Mouse (Mus musculus) limb, embryonic 12.5 days (tissue): ENCODE data around the gene Ereg. TPM values are rescaled to one million over a fixed set of nuclear protein-coding genes. Genes with fewer than 3 reads are reported as not detected.

Experiments used
- ATAC-seq: fragments of 200-750 bp; cut with Nextera tagmentation; 2 replicates; pipeline ENCODE4 v1.8.0; 2017; ENCODE audit warnings: low read depth, moderate TSS enrichment; ENCODE audit not compliant: insufficient number of reproducible peaks, insufficient read depth, low FRiP score, low TSS enrichment
- H3K27ac ChIP-seq: fragments of 300-500 bp; sonication (generic); 2 replicates; pipeline ENCODE4 v1.5.1; 2016; ENCODE audit warnings: mild to moderate bottlenecking, moderate library complexity
- H3K27me3 ChIP-seq: fragments of 300-500 bp; sonication (generic); 2 replicates; pipeline ENCODE4 v1.6.1; 2016; ENCODE audit warnings: mild to moderate bottlenecking, moderate library complexity
- H3K36me3 ChIP-seq: fragments of 300-500 bp; sonication (generic); 2 replicates; pipeline ENCODE4 v1.6.1; 2016; ENCODE audit warnings: mild to moderate bottlenecking, moderate library complexity
- H3K4me1 ChIP-seq: fragments of 300-500 bp; sonication (generic); replicated peaks from 2 replicates; pipeline ENCODE4 v1.6.1; 2016
- H3K4me2 ChIP-seq: fragments of 300-500 bp; sonication (generic); 2 replicates; pipeline ENCODE4 v1.6.1; 2016; ENCODE audit warnings: mild to moderate bottlenecking, moderate library complexity
- H3K4me3 ChIP-seq: fragments of 300-500 bp; sonication (generic); replicated peaks from 2 replicates; pipeline ENCODE4 v1.5.1; 2016; ENCODE audit warnings: mild to moderate bottlenecking
- H3K9ac ChIP-seq: fragments of 300-500 bp; sonication (generic); replicated peaks from 2 replicates; pipeline ENCODE4 v1.6.1; 2016; ENCODE audit warnings: mild to moderate bottlenecking, moderate library complexity
- H3K9me3 ChIP-seq: fragments of 300-500 bp; sonication (generic); 2 replicates; pipeline ENCODE4 v1.6.1; 2016; ENCODE audit warnings: mild to moderate bottlenecking, moderate library complexity
- WGBS: fragments of 180-500 bp; shearing (Covaris S2); methylation state at CpG from one replicate; pipeline ENCODE4 v1.1.7; 2016; 5-methylcytosine and 5-hydroxymethylcytosine counted together
- polyA plus RNA-seq: library from polyadenylated mRNA; unstranded; fragments of >200 nt; fragmentation: Nextera tagmentation; extraction: Ambion mirVana; gene quantifications from 2 replicates; pipeline ENCODE4 v1.2.1, GENCODE M21; 2016

Gene Ereg
- not detected in 2 replicates for polyA plus RNA-seq

DNA sequence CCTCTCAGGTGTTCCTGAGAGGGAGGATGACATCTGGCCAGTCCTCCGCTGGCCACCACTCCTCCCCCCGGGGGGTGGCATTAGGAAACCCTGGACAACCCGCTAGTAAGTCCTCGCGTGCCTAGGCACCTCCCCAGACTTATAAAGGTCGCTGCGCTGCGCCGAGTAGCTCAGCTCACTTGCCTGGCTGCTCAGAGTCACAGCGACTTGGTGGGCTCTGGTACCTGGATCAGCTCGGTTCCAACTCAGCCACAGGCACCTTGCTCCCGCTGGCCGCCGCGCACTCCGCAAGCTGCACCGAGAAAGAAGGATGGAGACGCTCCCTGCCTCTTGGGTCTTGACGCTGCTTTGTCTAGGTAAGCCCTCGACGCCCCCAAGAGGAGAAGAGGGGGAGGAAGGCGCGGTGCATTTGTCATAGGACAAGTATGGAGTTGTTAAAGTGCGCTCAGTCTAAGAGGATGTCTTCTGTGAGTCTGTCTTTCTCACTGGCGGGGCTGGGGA is at the start of gene Ereg:
Gene Ereg, plus strand, starts transcription at position 173 of the 501 bp plus-strand sequence.
- WGBS = 2% methylated on average over 25 of the region's 25 CpGs
- peak within 1 kb of the TSS; percentile 60 for H3K4me2 ChIP-seq
- H3K27ac ChIP-seq = no peak within 1 kb of the TSS
- 0 out of 2 replicates have a peak within 1 kb of the TSS, but pooled peaks have one; percentile 31 for H3K9ac ChIP-seq
- H3K4me1 ChIP-seq = peaks cover 6% of the 10 kb centered on the region
- H3K27me3 ChIP-seq = peaks cover 36% of the 10 kb centered on the region
- ATAC-seq = peak; percentile 26; the same call in 1 of the 2 replicates
- no peaks in the 10 kb centered on the region for H3K36me3 ChIP-seq
- no peaks in the 10 kb centered on the region for H3K9me3 ChIP-seq
- peak within 1 kb of the TSS; percentile 36 for H3K4me3 ChIP-seq

DNA sequence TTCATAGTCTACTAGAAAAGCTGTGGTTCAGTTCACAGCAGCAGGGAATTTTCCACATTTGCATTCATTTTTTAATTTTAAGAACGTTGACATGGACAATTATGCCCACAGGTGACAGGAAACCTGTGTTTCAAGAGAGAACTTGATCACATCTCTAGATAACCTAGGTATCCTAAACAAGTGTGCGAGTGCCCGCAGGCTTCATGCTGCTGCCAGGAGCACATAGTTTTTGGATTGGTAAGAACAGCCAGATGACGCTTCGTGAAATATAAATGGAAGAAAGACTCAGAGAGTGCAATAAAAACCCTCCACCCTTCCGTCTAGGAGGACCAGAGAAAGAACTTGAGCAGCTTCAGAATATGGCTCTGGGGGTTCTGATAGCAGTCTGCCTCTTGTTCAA is 47.3 kb upstream of the Ereg start, which contains the start of gene Epgn:
Gene Epgn, plus strand, starts transcription at position 301 of the 400 bp plus-strand sequence.
- Histone ChIP-seq H3K27ac (no peak within 1 kb of the TSS), H3K4me3 (no peak within 1 kb of the TSS), H3K9me3 (no peaks in the 10 kb centered on the region), H3K27me3 (no peaks in the 10 kb centered on the region), H3K4me1 (no peaks in the 10 kb centered on the region), H3K4me2 (no peak within 1 kb of the TSS), H3K36me3 (no peaks in the 10 kb centered on the region), H3K9ac (no peak within 1 kb of the TSS)
- no peak for ATAC-seq
- 79% methylated on average over 6 of the region's 6 CpGs for WGBS

DNA sequence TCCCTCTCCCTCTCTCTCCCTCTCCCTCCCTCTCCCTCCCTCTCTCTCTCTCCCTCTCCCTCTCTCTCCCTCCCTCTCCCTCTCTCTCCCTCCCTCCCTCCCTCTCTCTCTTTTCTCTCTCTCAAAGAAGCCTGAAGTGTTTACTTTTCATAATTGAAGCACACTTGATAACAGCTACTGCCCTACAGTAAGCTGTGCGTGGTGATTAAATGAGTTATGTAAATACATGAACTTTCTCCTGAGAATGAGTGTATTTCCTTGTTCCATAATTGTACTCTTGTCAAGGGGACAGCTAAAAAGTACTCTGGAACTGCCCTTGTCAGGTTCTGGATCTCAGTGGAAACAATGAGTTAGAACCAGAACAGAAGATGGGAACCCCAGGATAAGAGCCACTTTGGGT is 46.6 kb upstream of the Ereg start:
- no peak overlapping the region for H3K4me2 ChIP-seq
- 75% methylated on average over 1 of the region's 1 CpGs for WGBS
- no peak overlapping the region for H3K27ac ChIP-seq
- H3K4me1 ChIP-seq = no peaks in the 10 kb centered on the region
- no peaks in the 10 kb centered on the region for H3K36me3 ChIP-seq
- no peaks in the 10 kb centered on the region for H3K27me3 ChIP-seq
- no peak overlapping the region for H3K9ac ChIP-seq
- no peak overlapping the region for H3K4me3 ChIP-seq
- no peaks in the 10 kb centered on the region for H3K9me3 ChIP-seq
- ATAC-seq = no peak

DNA sequence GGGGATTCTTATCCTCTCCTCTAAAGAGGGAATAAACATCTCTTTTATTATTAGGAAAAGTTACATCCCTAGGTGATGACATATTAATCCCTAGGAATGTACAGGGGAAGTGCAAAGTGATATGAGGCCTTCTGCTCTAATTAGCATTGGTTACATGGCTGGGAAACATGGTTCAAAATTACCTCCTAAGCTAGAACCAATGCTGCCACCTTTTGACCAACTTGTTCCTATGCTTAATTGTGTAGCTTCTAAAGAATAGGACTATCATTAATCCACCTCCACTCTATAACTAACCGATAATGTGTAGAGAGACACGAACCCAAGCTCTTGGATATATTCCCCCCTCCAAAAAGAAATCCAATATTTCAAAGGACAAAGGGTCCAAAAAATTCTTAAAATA is 43.8 kb upstream of the Ereg start:
- H3K4me3 ChIP-seq = no peak overlapping the region
- no peaks in the 10 kb centered on the region for H3K36me3 ChIP-seq
- H3K27me3 ChIP-seq = no peaks in the 10 kb centered on the region
- 86% methylated on average over 2 of the region's 2 CpGs for whole genome bisulfite sequencing
- H3K4me1 ChIP-seq = no peaks in the 10 kb centered on the region
- H3K9ac ChIP-seq = no peak overlapping the region
- no peak overlapping the region for H3K27ac ChIP-seq
- no peak overlapping the region for H3K4me2 ChIP-seq
- ATAC-seq = no peak
- H3K9me3 ChIP-seq = no peaks in the 10 kb centered on the region

DNA sequence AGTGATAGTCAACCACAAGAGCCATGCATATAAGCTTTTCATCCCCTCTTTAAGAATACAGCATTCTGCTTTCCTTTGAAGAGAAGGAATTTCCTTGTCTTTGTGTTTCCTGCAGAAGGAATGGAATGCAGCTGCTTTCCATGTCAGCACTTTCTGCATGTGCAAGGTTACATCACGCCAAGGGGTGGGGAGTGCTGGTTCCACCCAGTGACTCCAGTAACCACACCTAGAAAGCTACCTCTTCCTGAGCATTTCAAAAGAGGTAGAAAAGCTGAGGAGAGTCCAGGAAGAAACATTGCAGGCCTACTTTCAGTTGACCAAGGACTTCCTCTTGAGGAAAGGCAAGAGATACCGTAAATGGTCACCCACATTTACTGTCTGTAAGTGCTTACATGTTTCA is 39.1 kb upstream of the Ereg start:
- Histone ChIP-seq H3K4me2 (no peak overlapping the region), H3K27ac (no peak overlapping the region), H3K4me3 (no peak overlapping the region), H3K9me3 (no peaks in the 10 kb centered on the region), H3K36me3 (no peaks in the 10 kb centered on the region), H3K4me1 (0 out of 2 replicates have a peak, but pooled peaks cover 8% of the 10 kb centered on the region), H3K9ac (no peak overlapping the region), H3K27me3 (no peaks in the 10 kb centered on the region)
- 73% methylated on average over 2 of the region's 2 CpGs for WGBS
- ATAC-seq = no peak

DNA sequence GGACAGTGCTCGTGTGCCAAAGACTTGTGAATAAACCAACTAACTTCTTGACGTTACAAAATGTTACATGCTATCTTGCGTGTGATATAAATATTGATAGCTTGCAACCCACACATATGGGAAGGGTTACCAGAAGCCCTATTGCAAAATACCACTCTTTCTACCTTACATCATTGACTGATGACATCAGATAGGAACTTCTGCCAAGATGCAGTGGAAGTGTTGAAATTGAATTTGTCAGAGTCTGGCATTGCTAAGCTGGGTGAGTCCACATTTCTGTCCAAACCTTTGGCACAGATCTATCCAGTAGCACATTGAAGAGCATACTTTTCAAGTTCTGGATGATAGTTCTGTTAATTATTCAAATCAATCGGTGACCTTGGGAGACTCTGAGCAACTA is 37.8 kb upstream of the Ereg start:
- H3K9ac ChIP-seq = no peak overlapping the region
- H3K27ac ChIP-seq = no peak overlapping the region
- H3K4me3 ChIP-seq = no peak overlapping the region
- H3K4me2 ChIP-seq = no peak overlapping the region
- no peaks in the 10 kb centered on the region for H3K36me3 ChIP-seq
- no peaks in the 10 kb centered on the region for H3K9me3 ChIP-seq
- no peak for ATAC-seq
- 94% methylated on average over 4 of the region's 4 CpGs for WGBS
- H3K27me3 ChIP-seq = no peaks in the 10 kb centered on the region
- 0 out of 2 replicates have a peak, but pooled peaks cover 8% of the 10 kb centered on the region for H3K4me1 ChIP-seq

DNA sequence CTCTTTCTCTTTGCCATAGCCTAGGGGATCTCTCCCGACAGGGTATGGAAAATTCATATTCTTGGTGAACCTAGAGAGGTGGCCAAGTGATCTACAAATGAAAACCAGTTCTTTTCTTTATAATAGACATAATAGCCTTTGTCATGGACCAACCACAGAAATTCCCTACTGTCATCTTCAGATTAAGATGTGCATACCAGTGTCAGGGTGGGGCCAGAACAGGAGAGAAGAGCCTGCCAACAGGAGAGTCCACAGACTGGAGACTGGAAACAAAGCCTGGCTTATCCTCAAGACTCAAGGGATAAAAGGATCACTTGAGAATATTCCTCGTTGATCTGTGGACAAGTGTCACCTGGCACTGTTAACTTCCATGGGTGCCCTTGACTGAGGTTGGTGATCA is 36.7 kb upstream of the Ereg start:
- Histone ChIP-seq H3K4me3 (no peak overlapping the region), H3K36me3 (no peaks in the 10 kb centered on the region), H3K27me3 (no peaks in the 10 kb centered on the region), H3K9me3 (no peaks in the 10 kb centered on the region), H3K9ac (no peak overlapping the region), H3K4me2 (no peak overlapping the region), H3K4me1 (0 out of 2 replicates have a peak, but pooled peaks cover 8% of the 10 kb centered on the region), H3K27ac (no peak overlapping the region)
- WGBS = 83% methylated on average over 2 of the region's 2 CpGs
- no peak for ATAC-seq

DNA sequence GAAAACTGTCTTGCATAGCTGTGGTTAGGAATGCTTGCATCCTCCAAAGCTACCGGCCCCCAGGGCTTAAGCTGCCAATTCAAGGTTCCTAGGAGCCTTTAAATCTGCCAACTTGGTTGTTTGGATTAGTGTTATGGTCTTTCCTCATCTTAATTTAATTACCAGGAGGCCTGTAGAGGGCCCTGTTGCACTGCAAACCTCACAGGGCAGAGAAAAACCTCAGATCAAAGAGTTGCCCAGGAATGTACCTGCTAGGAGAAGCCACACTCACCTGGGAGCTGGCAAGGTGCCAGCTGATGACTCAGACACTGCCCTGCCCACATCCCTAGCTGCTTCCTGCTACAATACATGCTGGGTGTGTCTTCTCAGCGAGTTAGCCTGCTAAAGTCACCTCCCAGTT is 35.9 kb upstream of the Ereg start:
- Histone ChIP-seq H3K27ac (no peak overlapping the region), H3K36me3 (no peaks in the 10 kb centered on the region), H3K4me3 (no peak overlapping the region), H3K27me3 (no peaks in the 10 kb centered on the region), H3K9me3 (no peaks in the 10 kb centered on the region), H3K4me1 (0 out of 2 replicates have a peak, but pooled peaks cover 8% of the 10 kb centered on the region), H3K4me2 (no peak overlapping the region), H3K9ac (no peak overlapping the region)
- no peak for ATAC-seq
- 15% methylated on average over 2 of the region's 2 CpGs for WGBS

DNA sequence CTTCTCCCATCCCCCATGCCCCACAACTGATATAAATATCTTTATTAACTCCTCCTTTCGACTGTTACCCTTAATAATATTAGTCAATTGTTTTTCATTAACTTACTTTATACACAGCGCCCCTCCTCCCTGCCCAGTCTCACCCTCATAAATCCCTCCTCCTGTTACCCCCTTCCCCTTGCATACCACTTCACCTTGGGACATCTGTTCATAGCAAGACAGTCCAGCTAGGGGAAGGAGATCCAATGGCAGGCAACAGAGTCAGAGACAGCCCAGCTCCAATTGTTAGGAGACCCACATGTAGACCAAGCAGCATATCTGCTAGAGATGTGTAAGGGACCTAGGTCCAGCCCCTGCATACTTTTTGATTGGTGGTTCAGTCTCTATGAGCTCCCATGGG is 35.5 kb upstream of the Ereg start:
- WGBS = 46% methylated on average over 2 of the region's 2 CpGs
- ATAC-seq = no peak
- H3K27me3 ChIP-seq = no peaks in the 10 kb centered on the region
- H3K36me3 ChIP-seq = no peaks in the 10 kb centered on the region
- H3K9me3 ChIP-seq = no peaks in the 10 kb centered on the region
- no peak overlapping the region for H3K4me2 ChIP-seq
- 0 out of 2 replicates have a peak, but pooled peaks cover 8% of the 10 kb centered on the region for H3K4me1 ChIP-seq
- no peak overlapping the region for H3K27ac ChIP-seq
- H3K4me3 ChIP-seq = no peak overlapping the region
- H3K9ac ChIP-seq = no peak overlapping the region

DNA sequence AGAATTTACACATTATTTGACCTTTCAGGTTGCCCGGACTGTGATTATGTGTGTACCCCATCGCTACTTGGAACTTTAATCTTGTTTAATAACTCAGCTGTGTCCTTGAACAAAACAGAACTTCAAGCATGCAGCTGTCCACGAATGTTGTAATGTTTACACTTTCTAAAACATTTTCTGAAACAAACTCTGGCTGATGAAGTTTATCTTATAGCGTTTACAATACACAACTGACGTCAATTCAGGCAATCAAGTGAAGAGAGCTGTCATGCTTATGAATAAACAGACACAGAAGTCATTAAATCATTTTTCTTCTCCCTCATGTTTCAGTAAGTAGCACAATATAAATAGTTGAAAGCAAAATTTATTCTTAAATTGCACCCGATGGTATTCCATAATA is 26.4 kb upstream of the Ereg start:
- Histone ChIP-seq H3K4me3 (no peak overlapping the region), H3K27ac (no peak overlapping the region)
- ATAC-seq = no peak

DNA sequence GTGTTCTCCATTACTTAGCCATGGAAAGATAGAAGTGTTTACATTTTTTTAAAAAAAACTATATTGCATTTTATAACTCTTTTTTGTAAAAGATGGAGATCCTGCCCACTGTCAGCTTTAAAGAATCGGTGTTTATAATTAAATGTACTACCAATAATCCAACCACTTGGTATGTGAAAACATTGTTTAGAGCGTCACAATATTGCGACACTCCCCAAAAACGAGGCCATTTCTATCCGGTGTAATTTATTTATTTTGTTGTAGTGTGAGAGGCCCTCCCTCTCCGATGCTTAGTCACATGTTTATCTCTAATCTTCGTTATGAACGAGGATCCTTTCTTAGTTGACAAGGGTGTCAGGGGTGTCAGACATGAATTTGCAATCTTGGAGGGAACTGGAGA is 26.0 kb upstream of the Ereg start:
- no peak for ATAC-seq
- no peaks in the 10 kb centered on the region for H3K9me3 ChIP-seq
- H3K4me1 ChIP-seq = no peaks in the 10 kb centered on the region
- WGBS = 89% methylated on average over 8 of the region's 8 CpGs
- H3K9ac ChIP-seq = no peak overlapping the region
- no peak overlapping the region for H3K4me2 ChIP-seq
- no peak overlapping the region for H3K4me3 ChIP-seq
- no peaks in the 10 kb centered on the region for H3K36me3 ChIP-seq
- no peak overlapping the region for H3K27ac ChIP-seq
- H3K27me3 ChIP-seq = no peaks in the 10 kb centered on the region

More for the DNA sequence above, 26.4 kb upstream of the Ereg start:
- Histone ChIP-seq H3K9ac (no peak overlapping the region), H3K9me3 (no peaks in the 10 kb centered on the region), H3K36me3 (no peaks in the 10 kb centered on the region), H3K4me2 (no peak overlapping the region), H3K4me1 (no peaks in the 10 kb centered on the region), H3K27me3 (no peaks in the 10 kb centered on the region)
- WGBS = 82% methylated on average over 6 of the region's 6 CpGs

DNA sequence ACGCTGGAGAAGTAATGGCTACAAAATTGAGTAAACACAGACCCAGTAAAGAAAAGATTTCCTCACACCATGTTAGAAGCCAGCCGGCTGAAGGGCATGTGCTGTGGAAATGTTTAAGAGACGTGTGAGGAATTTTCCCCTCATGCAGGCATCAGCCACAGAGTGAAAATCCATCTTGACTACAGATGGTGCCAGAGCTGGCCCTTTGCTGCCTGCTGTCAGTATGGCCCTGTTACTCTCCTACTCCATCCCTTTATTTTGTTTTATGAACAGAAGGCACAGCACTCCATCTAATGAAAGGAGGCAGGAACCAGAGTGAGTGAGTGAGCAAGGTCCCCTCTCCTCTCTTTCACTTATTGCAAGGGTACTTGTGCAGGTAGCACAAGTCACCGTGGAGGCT is 2.1 kb upstream of the Ereg start:
- no peaks in the 10 kb centered on the region for H3K9me3 ChIP-seq
- H3K27ac ChIP-seq = no peak overlapping the region
- H3K27me3 ChIP-seq = peaks cover 34% of the 10 kb centered on the region
- no peak overlapping the region for H3K9ac ChIP-seq
- WGBS = 62% methylated on average over 4 of the region's 4 CpGs
- no peak overlapping the region for H3K4me2 ChIP-seq
- H3K36me3 ChIP-seq = no peaks in the 10 kb centered on the region
- H3K4me3 ChIP-seq = no peak overlapping the region
- no peak for ATAC-seq
- peaks cover 6% of the 10 kb centered on the region for H3K4me1 ChIP-seq
